ENCODE assay signal across 33 mouse cellular contexts in genomic region chr2:155852536-155852935, GRCm38 (mm10). TPM values are rescaled to one million over a fixed set of nuclear protein-coding genes. Genes with fewer than 3 reads are reported as not detected.
"Had no signal": no experiment of that assay in that cellular context is flagged by ENCODE, and none has a peak within 500 bp of the region (broad histone marks: within the 10 kb centered on the region; RNA-seq: fewer than 3 reads in every experiment).

No protein-coding gene starts in this region.

- H3K4me2 ChIP-seq: limb, embryonic 12.5 days; limb, embryonic 13.5 days; limb, embryonic 15.5 days; liver, embryonic 11.5 days; liver, embryonic 12.5 days; liver, embryonic 13.5 days; liver, embryonic 15.5 days; lung, embryonic 14.5 days; lung, embryonic 15.5 days; midbrain, embryonic 11.5 days; midbrain, embryonic 12.5 days; midbrain, embryonic 13.5 days; midbrain, embryonic 15.5 days had no signal

- DNase-seq: left cerebral cortex, postnatal 4 days; liver; liver, embryonic 13.5 days; liver, postnatal 0 days; lung, adult 2 months; lung, embryonic 14.5 days; lung, postnatal 10 days; lung, postnatal 14 days; lung, postnatal 36 days; lung, postnatal 4 days; midbrain, embryonic 14.5 days had no signal

- H3K27me3 ChIP-seq: limb, embryonic 12.5 days; limb, embryonic 13.5 days; limb, embryonic 15.5 days; liver, embryonic 12.5 days; liver, embryonic 13.5 days; liver, embryonic 15.5 days; lung, embryonic 15.5 days; megakaryocyte, embryonic 14.5 days; midbrain, embryonic 12.5 days; midbrain, embryonic 13.5 days; midbrain, embryonic 15.5 days had no signal

- H3K9ac ChIP-seq: limb, embryonic 12.5 days; limb, embryonic 13.5 days; limb, embryonic 15.5 days; liver, embryonic 12.5 days; liver, embryonic 13.5 days; liver, embryonic 14.5 days; liver, embryonic 15.5 days; liver, postnatal 0 days; lung, embryonic 14.5 days; lung, embryonic 15.5 days; midbrain, embryonic 12.5 days; midbrain, embryonic 13.5 days; midbrain, embryonic 15.5 days had no signal

- ATAC-seq: liver, embryonic 12.5 days; liver, postnatal 0 days; lung, postnatal 0 days; midbrain, embryonic 13.5 days; midbrain, embryonic 15.5 days; midbrain, embryonic 16.5 days had no signal

- H3K4me3 ChIP-seq: left cerebral cortex, adult 2 months; limb, embryonic 10.5 days; limb, embryonic 12.5 days; limb, embryonic 13.5 days; limb, embryonic 15.5 days; liver, embryonic 12.5 days; liver, embryonic 13.5 days; liver, embryonic 15.5 days; lung, embryonic 15.5 days; megakaryocyte, embryonic 14.5 days; midbrain, embryonic 10.5 days; midbrain, embryonic 12.5 days; midbrain, embryonic 13.5 days; midbrain, embryonic 15.5 days; myocyte had no signal

- H3K9me3 ChIP-seq: limb, embryonic 10.5 days; limb, embryonic 12.5 days; limb, embryonic 13.5 days; limb, embryonic 15.5 days; liver, embryonic 12.5 days; liver, embryonic 13.5 days; liver, embryonic 15.5 days; lung, embryonic 15.5 days; megakaryocyte, embryonic 14.5 days; midbrain, embryonic 10.5 days; midbrain, embryonic 12.5 days; midbrain, embryonic 13.5 days; midbrain, embryonic 15.5 days had no signal

- H3K4me1 ChIP-seq: limb, embryonic 10.5 days; lung, embryonic 15.5 days; midbrain, embryonic 10.5 days; midbrain, embryonic 12.5 days; midbrain, embryonic 13.5 days; midbrain, embryonic 15.5 days had no signal

- H3K27ac ChIP-seq: left cerebral cortex, adult 2 months; limb, embryonic 10.5 days; limb, embryonic 12.5 days; limb, embryonic 13.5 days; limb, embryonic 15.5 days; liver, embryonic 12.5 days; liver, embryonic 13.5 days; liver, embryonic 14.5 days; liver, embryonic 15.5 days; lung, embryonic 15.5 days; macrophage; midbrain, embryonic 10.5 days; midbrain, embryonic 12.5 days; midbrain, embryonic 13.5 days; midbrain, embryonic 15.5 days had no signal

RNA-seq across cellular contexts. Expression of gene Fam83c, which starts 17.9 kb away (rescaled TPM):
- polyA plus RNA-seq: liver, adult 2 months; lung, postnatal 0 days; macrophage; midbrain, postnatal 0 days; myocyte had no signal
